Mouse (Mus musculus) small intestine, adult 2 months (tissue): Measurements from ENCODE around the gene Plekha1. TPM values are rescaled to one million over a fixed set of nuclear protein-coding genes. Genes with fewer than 3 reads are reported as not detected.

Experiments
- H3K27ac ChIP-seq: fragments of 200-500 bp; 2 replicates; pipeline ENCODE4 v1.5.1; 2012; ENCODE audit warnings: low read depth, low read length, control low read depth, inconsistent platforms; ENCODE audit not compliant: insufficient read depth
- H3K27me3 ChIP-seq: fragments of 200-500 bp; 2 replicates; pipeline ENCODE4 v1.6.1; 2012; ENCODE audit warnings: mild to moderate bottlenecking, moderate library complexity, low read length, inconsistent platforms; ENCODE audit not compliant: control insufficient read depth, insufficient read depth
- H3K36me3 ChIP-seq: fragments of 200-500 bp; 2 replicates; pipeline ENCODE4 v1.6.1; 2012; ENCODE audit warnings: mild to moderate bottlenecking, low read length, control low read depth, inconsistent platforms; ENCODE audit not compliant: control insufficient read depth, insufficient read depth
- H3K4me1 ChIP-seq: fragments of 200-500 bp; 2 replicates; pipeline ENCODE4 v1.6.1; 2012; ENCODE audit warnings: low read length, inconsistent platforms, mixed read lengths; ENCODE audit not compliant: control insufficient read depth, insufficient read depth, insufficient read length
- H3K4me3 ChIP-seq: fragments of 200-500 bp; 2 replicates; pipeline ENCODE4 v1.5.1; 2012; ENCODE audit warnings: low read depth, mild to moderate bottlenecking, control low read depth, inconsistent platforms, low read length, moderate library complexity
- CTCF ChIP-seq: fragments of 200-500 bp; IDR thresholded peaks from 2 replicates; pipeline ENCODE4 v1.5.1; 2012; ENCODE audit warnings: low read depth, mild to moderate bottlenecking, control low read depth, inconsistent platforms, low read length, moderate library complexity, mixed read lengths; ENCODE audit not compliant: insufficient replicate concordance, insufficient read length; ENCODE audit errors: extremely low read depth
- POLR2A ChIP-seq: fragments of 200-500 bp; IDR thresholded peaks from 2 replicates; pipeline ENCODE4 v1.6.1; 2012; ENCODE audit warnings: low read depth, mild to moderate bottlenecking, control low read depth, inconsistent platforms, low read length, moderate library complexity
- WGBS: fragments of 180-500 bp; shearing (Covaris S2); methylation state at CpG from one replicate; pipeline ENCODE4 v1.1.7; 2018; 5-methylcytosine and 5-hydroxymethylcytosine counted together
- polyA plus RNA-seq: library from polyadenylated mRNA; depleted of rRNA; stranded (reverse); fragments of >200 nt; gene quantifications from 2 replicates; pipeline ENCODE4 v1.2.3, GENCODE M21; 2012

The Plekha1 gene
- polyA plus RNA-seq, 1 experiment = 63.7 TPM

GRCm38 (mm10) chr7:130946303-130946702 is 80.7 kb downstream of the Plekha1 start:
- Histone ChIP-seq H3K27ac (no peak overlapping the region), H3K4me3 (no peak overlapping the region), H3K27me3 (no peaks in the 10 kb centered on the region), H3K4me1 (no peaks in the 10 kb centered on the region), H3K36me3 (no peaks in the 10 kb centered on the region)
- WGBS = 84% methylated on average over 12 of the region's 12 CpGs
- TF ChIP-seq CTCF (no peak), POLR2A (no peak)

DNA sequence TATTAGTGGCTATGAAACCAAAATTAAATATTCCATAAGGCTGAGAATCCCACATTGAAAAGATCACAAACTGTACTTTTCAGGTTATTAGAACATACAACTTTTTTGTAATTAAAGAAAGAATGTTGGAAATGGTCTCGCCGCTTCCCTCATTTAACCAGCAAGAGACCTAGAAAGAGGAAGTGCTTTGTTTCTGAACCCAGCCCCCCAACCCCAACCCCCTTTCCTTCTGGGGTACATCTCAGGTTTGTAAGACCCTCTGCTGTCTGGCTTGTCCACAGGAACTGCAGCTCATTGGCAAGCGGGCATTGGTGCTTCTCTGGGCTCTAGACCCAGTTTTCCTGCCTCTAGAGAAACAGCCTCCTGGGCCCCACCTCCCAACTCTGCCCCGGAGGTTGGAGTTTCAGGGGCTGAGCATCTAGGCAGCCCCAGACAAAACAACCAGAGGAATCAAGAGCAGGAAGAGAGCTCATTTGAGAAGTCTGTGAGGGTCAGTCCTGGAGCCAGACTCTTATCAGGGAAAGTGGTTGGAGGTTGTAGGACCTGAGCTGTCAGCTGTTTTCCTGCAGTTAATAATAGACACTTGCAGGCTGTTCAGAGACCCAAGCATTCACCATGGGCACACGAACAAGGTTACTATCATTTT is 83.1 kb downstream of the Plekha1 start:
- no peaks in the 10 kb centered on the region for H3K36me3 ChIP-seq
- 61% methylated on average over 5 of the region's 5 CpGs for WGBS
- no peak for TF ChIP-seq CTCF
- TF ChIP-seq POLR2A = no peak

GRCm38 (mm10) chr7:130949331-130949751 is 83.8 kb downstream of the Plekha1 start:
- TF ChIP-seq CTCF = no peak
- no peak for TF ChIP-seq POLR2A
- no peak overlapping the region for H3K27ac ChIP-seq

More for the DNA sequence above, 83.1 kb downstream of the Plekha1 start:
- Histone ChIP-seq H3K4me3 (no peak overlapping the region), H3K27me3 (no peaks in the 10 kb centered on the region), H3K4me1 (no peaks in the 10 kb centered on the region), H3K27ac (no peak overlapping the region)

DNA sequence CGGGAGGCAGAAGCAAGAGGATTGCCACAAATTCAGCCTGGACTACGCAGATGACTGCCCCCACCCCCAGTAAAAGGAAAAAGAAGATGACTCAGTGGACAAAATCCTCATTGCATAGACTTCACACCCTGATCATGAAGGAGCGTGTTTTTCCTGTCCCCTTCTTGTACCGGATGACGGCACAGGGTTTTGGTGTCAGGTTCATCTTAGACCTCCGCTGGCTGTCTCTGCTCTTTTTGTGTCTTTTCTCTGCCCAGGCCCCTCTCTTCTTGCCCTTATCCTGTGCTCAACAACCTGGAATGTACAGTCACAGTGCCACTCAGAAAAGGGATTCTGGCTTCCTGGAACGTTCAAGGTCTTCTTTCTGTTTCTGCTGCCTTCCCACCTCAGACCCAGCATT is 84.9 kb downstream of the Plekha1 start:
- 90% methylated on average over 7 of the region's 7 CpGs for WGBS
- H3K27ac ChIP-seq = no peak overlapping the region
- H3K4me3 ChIP-seq = no peak overlapping the region

More at GRCm38 (mm10) chr7:130949331-130949751, 83.8 kb downstream of the Plekha1 start:
- Histone ChIP-seq H3K4me1 (no peaks in the 10 kb centered on the region), H3K36me3 (no peaks in the 10 kb centered on the region), H3K27me3 (no peaks in the 10 kb centered on the region), H3K4me3 (no peak overlapping the region)
- 47% methylated on average over 8 of the region's 8 CpGs for WGBS

DNA sequence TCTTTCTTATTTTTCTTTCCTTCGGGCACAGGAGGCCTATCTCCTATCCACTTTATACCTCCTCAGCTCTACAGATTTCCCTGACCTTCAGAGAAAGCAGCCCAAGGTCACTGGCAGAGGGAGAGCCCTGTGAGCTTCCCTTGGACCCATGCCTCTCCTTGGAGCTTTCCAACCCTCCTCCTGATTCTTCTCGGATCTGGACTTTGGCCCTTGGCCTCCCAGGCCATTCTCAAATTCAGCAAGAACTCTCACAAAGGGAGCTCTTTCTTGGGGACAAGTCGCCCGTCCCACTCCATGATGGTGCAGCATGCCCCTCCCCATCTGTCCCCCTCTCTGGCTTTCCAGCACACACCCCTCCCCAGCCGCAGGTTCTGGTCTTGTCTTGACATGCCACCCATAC is 85.4 kb downstream of the Plekha1 start:
- WGBS = 75% methylated on average over 5 of the region's 5 CpGs
- TF ChIP-seq CTCF (no peak), POLR2A (no peak)
- H3K36me3 ChIP-seq = no peaks in the 10 kb centered on the region
- H3K4me3 ChIP-seq = no peak overlapping the region
- no peaks in the 10 kb centered on the region for H3K4me1 ChIP-seq
- no peaks in the 10 kb centered on the region for H3K27me3 ChIP-seq
- H3K27ac ChIP-seq = no peak overlapping the region

More for the DNA sequence above, 84.9 kb downstream of the Plekha1 start:
- TF ChIP-seq POLR2A (no peak), CTCF (no peak)
- Histone ChIP-seq H3K4me1 (no peaks in the 10 kb centered on the region), H3K36me3 (no peaks in the 10 kb centered on the region), H3K27me3 (no peaks in the 10 kb centered on the region)

DNA sequence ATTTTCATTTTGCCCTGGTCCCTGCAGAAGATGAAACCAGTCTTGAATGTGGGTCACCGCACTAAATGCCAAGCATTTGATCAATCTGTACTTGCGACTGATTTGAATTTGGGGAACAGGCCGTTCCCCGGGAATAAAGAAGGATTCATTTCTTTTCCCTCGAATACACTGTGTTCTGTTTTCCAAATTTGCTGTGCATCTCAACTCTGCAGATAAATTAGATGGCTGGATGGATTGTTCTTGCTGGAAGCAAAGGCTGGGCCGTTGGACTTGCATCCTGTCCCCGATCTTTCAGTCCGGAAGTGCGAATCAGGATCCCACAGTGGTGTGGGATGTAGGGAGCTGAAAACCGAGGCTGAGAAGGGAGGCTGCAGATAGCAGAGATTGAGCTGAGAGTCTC is 87.8 kb downstream of the Plekha1 start:
- 88% methylated on average over 10 of the region's 10 CpGs for WGBS
- no peaks in the 10 kb centered on the region for H3K4me1 ChIP-seq
- no peak overlapping the region for H3K4me3 ChIP-seq
- H3K27me3 ChIP-seq = no peaks in the 10 kb centered on the region
- no peak overlapping the region for H3K27ac ChIP-seq
- TF ChIP-seq CTCF = no peak
- no peak for TF ChIP-seq POLR2A
- H3K36me3 ChIP-seq = no peaks in the 10 kb centered on the region

- TF ChIP-seq POLR2A (no peak), CTCF (no peak)
- no peaks in the 10 kb centered on the region for H3K36me3 ChIP-seq
- 89% methylated on average over 10 of the region's 10 CpGs for WGBS
- H3K4me3 ChIP-seq = no peak overlapping the region
- H3K27ac ChIP-seq = no peak overlapping the region
- no peaks in the 10 kb centered on the region for H3K4me1 ChIP-seq
- no peaks in the 10 kb centered on the region for H3K27me3 ChIP-seq
Measured at GRCm38 (mm10) chr7:130954177-130954601, 88.6 kb downstream of the Plekha1 start.
